Mouse (Mus musculus): ENCODE measurements around the gene Capzb. TPM values are rescaled to one million over a fixed set of nuclear protein-coding genes. Genes with fewer than 3 reads are reported as not detected.

Gene Capzb
- total RNA-seq, 2 experiments from 2014 or later, result 343 to 357 TPM

- intact Hi-C loops (cut with DNase I), result no loop called here
Measured at GRCm38 (mm10) chr4:139202556-139202955, 9.9 kb downstream of the Capzb start.

GRCm38 (mm10) chr4:139203381-139203780, 10.7 kb downstream of the Capzb start:
- intact Hi-C loops (cut with DNase I), result no loop called here
- no peak for DNase-seq (ENCODE audit: extremely low spot score in 1 of 2, low spot score in 2 of 2)

More at GRCm38 (mm10) chr4:139202556-139202955, 9.9 kb downstream of the Capzb start:
- no peak for DNase-seq (ENCODE audit: extremely low spot score in 1 of 2, low spot score in 2 of 2)

- intact Hi-C loops (cut with DNase I), result no loop called here
- DNase-seq (ENCODE audit: extremely low spot score in 1 of 2, low spot score in 2 of 2), result no peak
Measured at GRCm38 (mm10) chr4:139205842-139206241, 13.1 kb downstream of the Capzb start.

GRCm38 (mm10) chr4:139206353-139207045, 13.8 kb downstream of the Capzb start:
- intact Hi-C loops (cut with DNase I), result no loop called here
- no peak for DNase-seq (ENCODE audit: extremely low spot score in 1 of 2, low spot score in 2 of 2)

- peak in 1 of 2 experiments; percentile 47 for DNase-seq (ENCODE audit: extremely low spot score in 1 of 2, low spot score in 2 of 2)
- intact Hi-C loops (cut with DNase I), result no loop called here
Measured at GRCm38 (mm10) chr4:139208236-139209129, 15.8 kb downstream of the Capzb start.

GRCm38 (mm10) chr4:139209130-139209840, 16.6 kb downstream of the Capzb start:
- intact Hi-C loops (cut with DNase I), result no loop called here
- DNase-seq (ENCODE audit: extremely low spot score in 1 of 2, low spot score in 2 of 2), result no peak

GRCm38 (mm10) chr4:139211975-139212831, 19.5 kb downstream of the Capzb start:
- peak in 1 of 2 experiments; percentile 52 for DNase-seq (ENCODE audit: extremely low spot score in 1 of 2, low spot score in 2 of 2)
- intact Hi-C loops (cut with DNase I), result no loop called here

GRCm38 (mm10) chr4:139213086-139213485, 20.4 kb downstream of the Capzb start:
- no peak for DNase-seq (ENCODE audit: extremely low spot score in 1 of 2, low spot score in 2 of 2)
- intact Hi-C loops (cut with DNase I), result no loop called here

- peak in 1 of 2 experiments; percentile 69 for DNase-seq (ENCODE audit: extremely low spot score in 1 of 2, low spot score in 2 of 2)
- intact Hi-C loops (cut with DNase I), result no loop called here
Measured at GRCm38 (mm10) chr4:139213935-139214371, 21.3 kb downstream of the Capzb start.

- DNase-seq (ENCODE audit: extremely low spot score in 1 of 2, low spot score in 2 of 2), result peak in 1 of 2 experiments; percentile 63
- intact Hi-C loops (cut with DNase I), result no loop called here
Measured at GRCm38 (mm10) chr4:139216566-139216965, 23.9 kb downstream of the Capzb start.

- intact Hi-C loops (cut with DNase I), result no loop called here
- no peak for DNase-seq (ENCODE audit: extremely low spot score in 1 of 2, low spot score in 2 of 2)
Measured at GRCm38 (mm10) chr4:139218539-139218938, 25.8 kb downstream of the Capzb start.

GRCm38 (mm10) chr4:139219656-139220055, 27.0 kb downstream of the Capzb start:
- no peak for DNase-seq (ENCODE audit: extremely low spot score in 1 of 2, low spot score in 2 of 2)

GRCm38 (mm10) chr4:139220978-139221377, 28.3 kb downstream of the Capzb start:
- DNase-seq (ENCODE audit: extremely low spot score in 1 of 2, low spot score in 2 of 2), result no peak
- intact Hi-C loops (cut with DNase I), result no loop called here

More at GRCm38 (mm10) chr4:139219656-139220055, 27.0 kb downstream of the Capzb start:
- intact Hi-C loops (cut with DNase I), result no loop called here

- intact Hi-C loops (cut with DNase I), result no loop called here
- DNase-seq (ENCODE audit: extremely low spot score in 1 of 2, low spot score in 2 of 2), result no peak
Measured at GRCm38 (mm10) chr4:139221837-139222236, 29.1 kb downstream of the Capzb start.

- intact Hi-C loops (cut with DNase I), result no loop called here
- DNase-seq (ENCODE audit: extremely low spot score in 1 of 2, low spot score in 2 of 2), result no peak
Measured at GRCm38 (mm10) chr4:139225115-139225514, 32.4 kb downstream of the Capzb start.

GRCm38 (mm10) chr4:139225944-139226343, 33.2 kb downstream of the Capzb start:
- no peak for DNase-seq (ENCODE audit: extremely low spot score in 1 of 2, low spot score in 2 of 2)
- intact Hi-C loops (cut with DNase I), result no loop called here

GRCm38 (mm10) chr4:139226504-139227216, 34.0 kb downstream of the Capzb start:
- no peak for DNase-seq (ENCODE audit: extremely low spot score in 1 of 2, low spot score in 2 of 2)
- intact Hi-C loops (cut with DNase I), result no loop called here

GRCm38 (mm10) chr4:139227923-139228322, 35.2 kb downstream of the Capzb start:
- intact Hi-C loops (cut with DNase I), result no loop called here
- no peak for DNase-seq (ENCODE audit: extremely low spot score in 1 of 2, low spot score in 2 of 2)

Measured in left cerebral cortex, postnatal 10 days (tissue).